Comparison of ENCODE assay signal across 8 mouse cellular contexts in the genomic region with DNA sequence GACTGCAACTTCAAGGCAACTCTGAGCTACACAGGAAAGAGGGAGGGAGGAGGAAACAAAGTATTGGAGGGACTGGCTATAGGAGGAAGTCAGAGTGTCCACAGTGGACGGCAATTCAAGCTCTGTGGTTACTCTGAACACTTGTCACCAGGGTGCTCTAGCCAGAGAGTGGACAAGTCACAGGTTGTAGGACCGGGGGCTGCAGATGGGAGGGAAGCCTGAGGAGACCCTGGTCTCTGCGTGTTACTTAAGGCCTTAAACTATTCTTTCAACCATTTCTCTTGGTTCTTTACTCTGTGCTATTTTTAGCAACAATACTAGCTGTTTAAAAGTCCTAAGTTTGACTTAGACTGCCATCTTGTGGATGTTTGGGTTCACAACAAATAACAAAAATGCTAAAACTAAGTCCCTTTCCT. TPM values are rescaled to one million over a fixed set of nuclear protein-coding genes. Genes with fewer than 3 reads are reported as not detected.
DNase-seq lines count a peak whose midpoint lies in the region; ATAC-seq and TF ChIP-seq lines count a peak whose summit lies in the region.

No protein-coding gene starts in this region.

- H3K4me2 ChIP-seq in embryonic facial prominence, embryonic 14.5 days (ENCODE audit: low read depth, low read length): no peak overlapping the region
- peak overlapping the region; percentile 35; the same call in 1 of the 2 replicates for H3K4me2 ChIP-seq in stomach, embryonic 15.5 days

- no peak overlapping the region for H3K4me3 ChIP-seq in G1E (ENCODE audit: low read depth, low read length)
- H3K4me3 ChIP-seq in embryonic facial prominence, embryonic 14.5 days (ENCODE audit: low read depth, low read length): no peak overlapping the region
- H3K4me3 ChIP-seq in stomach, embryonic 15.5 days (replicated peaks): no peak overlapping the region

- 19% methylated on average over 3 of the region's 3 CpGs for WGBS in embryonic facial prominence, embryonic 14.5 days
- WGBS in stomach, embryonic 15.5 days: 20% methylated on average over 3 of the region's 3 CpGs

- TF ChIP-seq CTCF in G1E (IDR thresholded peaks at IDR 0.05; ENCODE audit: low read depth, low read length): peak; percentile 14; the same call in 1 of the 2 replicates

- H3K27me3 ChIP-seq in G1E (ENCODE audit: insufficient read depth, low read length): no peaks in the 10 kb centered on the region
- H3K27me3 ChIP-seq in embryonic facial prominence, embryonic 14.5 days (replicated peaks; ENCODE audit: control insufficient read depth, insufficient read depth, low read length): no peaks in the 10 kb centered on the region
- no peaks in the 10 kb centered on the region for H3K27me3 ChIP-seq in stomach, embryonic 15.5 days (replicated peaks)

- DNase-seq in 416B (ENCODE audit: low read depth) (peak; percentile 88), G1E (ENCODE audit: low spot score) (no peak)
- DNase-seq in embryonic facial prominence, embryonic 14.5 days (ENCODE audit: low spot score): peak; percentile 75
- peak; percentile 57 for DNase-seq in hindlimb bud, embryonic 11.5 days (ENCODE audit: extremely low spot score, low read depth, low spot score)
- DNase-seq in lung, postnatal 4 days: peak; percentile 27 to 38
- no peak for DNase-seq in gastrocnemius, postnatal 36 days

- ATAC-seq in G1E (ENCODE audit: extremely low read depth, insufficient number of reproducible peaks, low FRiP score, poor library complexity, severe bottlenecking): peak; percentile 62
- peak; percentile 50; the same call in 1 of the 2 replicates for ATAC-seq in embryonic facial prominence, embryonic 14.5 days (ENCODE audit: low read depth)
- peak; percentile 78; the same call in 1 of the 2 replicates for ATAC-seq in stomach, embryonic 15.5 days (ENCODE audit: insufficient read depth, low FRiP score, low read depth)
- no peak for ATAC-seq in erythroid progenitor cell, adult 5-6 weeks (replicated peaks; ENCODE audit: low FRiP score, poor library complexity, severe bottlenecking)

- H3K9ac ChIP-seq in embryonic facial prominence, embryonic 14.5 days (ENCODE audit: low read depth, low read length): peak overlapping the region; percentile 17
- H3K9ac ChIP-seq in stomach, embryonic 15.5 days: no peak overlapping the region

- peak overlapping the region; percentile 65 for H3K27ac ChIP-seq in embryonic facial prominence, embryonic 14.5 days (replicated peaks; ENCODE audit: low read depth, low read length)
- peak overlapping the region; percentile 65 for H3K27ac ChIP-seq in stomach, embryonic 15.5 days

- H3K4me1 ChIP-seq in G1E (ENCODE audit: insufficient read depth, low read depth, low read length): peaks cover 14% of the 10 kb centered on the region
- H3K4me1 ChIP-seq in embryonic facial prominence, embryonic 14.5 days (ENCODE audit: control insufficient read depth, insufficient read depth, low read length): 0 out of 2 replicates have a peak, but pooled peaks cover 6% of the 10 kb centered on the region
- no peaks in the 10 kb centered on the region; the same call in 1 of the 2 replicates for H3K4me1 ChIP-seq in stomach, embryonic 15.5 days

- no peaks in the 10 kb centered on the region for H3K9me3 ChIP-seq in G1E (replicated peaks)
- no peaks in the 10 kb centered on the region for H3K9me3 ChIP-seq in embryonic facial prominence, embryonic 14.5 days (ENCODE audit: control insufficient read depth, low read length)
- no peaks in the 10 kb centered on the region for H3K9me3 ChIP-seq in stomach, embryonic 15.5 days

- intact Hi-C loops in gastrocnemius, postnatal 36 days (cut with DNase I): loop anchor here (5.0 kb wide), 2 partner anchors 58 to 118 kb away; partner anchors contain the start of genes Erp27 and Pde6h

- H3K36me3 ChIP-seq in G1E (replicated peaks): no peaks in the 10 kb centered on the region
- no peaks in the 10 kb centered on the region for H3K36me3 ChIP-seq in embryonic facial prominence, embryonic 14.5 days (ENCODE audit: control insufficient read depth, insufficient read depth, low read length)
- no peaks in the 10 kb centered on the region for H3K36me3 ChIP-seq in stomach, embryonic 15.5 days

RNA-seq across cellular contexts. Expression of gene Arhgdib, which starts 38.6 kb away (rescaled TPM):
- total RNA-seq in G1E (2014; fragmentation: Nextera tagmentation) (1,122 and 1,191 TPM in 2 replicates), G1E (2017) (613 and 661 TPM in 2 replicates)
- polyA plus RNA-seq in G1E (2012): 119 and 124 TPM in 2 replicates
- 117 and 118 TPM in 2 replicates for polyA plus RNA-seq in embryonic facial prominence, embryonic 14.5 days (2014; fragmentation: Nextera tagmentation; extraction: Ambion mirVana)
- 56.1 and 70.2 TPM in 2 replicates for polyA plus RNA-seq in stomach, embryonic 15.5 days (2015; fragmentation: Nextera tagmentation; extraction: Ambion mirVana)
- 616 and 634 TPM in 2 replicates for total RNA-seq in erythroid progenitor cell, adult 5-6 weeks (2015; ENCODE audit: low replicate concordance)
- total RNA-seq in erythroid progenitor cell, adult 5-6 weeks (2017; ENCODE audit: low replicate concordance): 160 and 179 TPM in 2 replicates
- total RNA-seq in gastrocnemius, postnatal 36 days (2021): 1 to 10 TPM; 7.1 to 7.7 TPM

RNA-seq across cellular contexts. Expression of gene Pde6h, which starts 56.7 kb away (rescaled TPM):
- total RNA-seq in G1E (2014; fragmentation: Nextera tagmentation) (not detected in 2 replicates), G1E (2017) (0.05 and 0.06 TPM in 2 replicates)
- not detected in 2 replicates for polyA plus RNA-seq in G1E (2012)
- polyA plus RNA-seq in embryonic facial prominence, embryonic 14.5 days (2014; fragmentation: Nextera tagmentation; extraction: Ambion mirVana): not detected in 2 replicates
- polyA plus RNA-seq in stomach, embryonic 15.5 days (2015; fragmentation: Nextera tagmentation; extraction: Ambion mirVana): not detected in 2 replicates
- not detected in 2 replicates for total RNA-seq in erythroid progenitor cell, adult 5-6 weeks (2015; ENCODE audit: low replicate concordance)
- 0.51 TPM in 1 of 2 replicates, not detected in the other for total RNA-seq in erythroid progenitor cell, adult 5-6 weeks (2017; ENCODE audit: low replicate concordance)
- not detected for total RNA-seq in gastrocnemius, postnatal 36 days (2021)

RNA-seq across cellular contexts. Expression of gene Erp27, which starts 58.4 kb away (rescaled TPM):
- 0.34 TPM in 1 of 2 replicates, not detected in the other for total RNA-seq in G1E (2014; fragmentation: Nextera tagmentation)
- 0.76 and 0.87 TPM in 2 replicates for total RNA-seq in G1E (2017)
- not detected in 2 replicates for polyA plus RNA-seq in G1E (2012)
- 0.20 and 0.22 TPM in 2 replicates for polyA plus RNA-seq in embryonic facial prominence, embryonic 14.5 days (2014; fragmentation: Nextera tagmentation; extraction: Ambion mirVana)
- 40.1 and 57.2 TPM in 2 replicates for polyA plus RNA-seq in stomach, embryonic 15.5 days (2015; fragmentation: Nextera tagmentation; extraction: Ambion mirVana)
- not detected in 2 replicates for total RNA-seq in erythroid progenitor cell, adult 5-6 weeks (2015; ENCODE audit: low replicate concordance)
- total RNA-seq in erythroid progenitor cell, adult 5-6 weeks (2017; ENCODE audit: low replicate concordance): not detected in 2 replicates
- total RNA-seq in gastrocnemius, postnatal 36 days (2021): not detected

Comparison
In these comparisons a context has a peak if more than half of its experiments do, and no peak if none do; other contexts are left out.
1. DNase-seq: peak in 416B (single experiment), embryonic facial prominence, embryonic 14.5 days (single experiment), hindlimb bud, embryonic 11.5 days (single experiment) and lung, postnatal 4 days (2 of 2); none in G1E (single experiment) and gastrocnemius, postnatal 36 days (0 of 2).
2. RNA of gene Arhgdib, which starts 38.6 kb away (total RNA-seq): 613 to 1,191 TPM in G1E and 160 to 634 TPM in erythroid progenitor cell, adult 5-6 weeks; 7.1 to 7.7 TPM in gastrocnemius, postnatal 36 days; every median in the first group is over 10 times any median in the second.